In the genomic region with DNA sequence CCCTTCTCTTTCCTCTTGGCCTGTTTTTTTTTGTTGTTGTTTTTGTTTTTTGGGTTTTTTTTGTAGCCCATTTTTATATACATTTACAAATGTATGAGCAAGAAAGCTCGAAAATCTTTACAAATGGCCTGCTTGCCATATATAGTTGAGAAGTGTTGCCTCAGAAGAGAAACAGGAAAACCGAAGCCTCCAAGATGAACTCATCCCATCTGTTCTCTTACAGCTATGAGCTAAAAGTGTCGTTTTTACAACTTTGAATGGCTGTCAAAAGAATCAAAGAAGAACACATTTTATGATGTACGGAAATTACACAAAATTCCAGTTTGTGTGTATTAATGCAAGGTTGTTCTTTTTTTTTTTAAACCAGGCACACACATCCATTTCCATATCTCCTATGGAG, we compare ENCODE assay signal across 22 mouse cellular contexts.
A peak's percentile ranks its signal among the peaks of the same experiment; 100 is the strongest.
DNase-seq lines count a peak whose midpoint lies in the region; ATAC-seq and TF ChIP-seq lines count a peak whose summit lies in the region.
"Had no signal": no experiment of that assay in that cellular context is flagged by ENCODE, and none has a peak within 500 bp of the region (broad histone marks: within the 10 kb centered on the region; RNA-seq: fewer than 3 reads in every experiment).

No protein-coding gene starts in this region.

- no peaks in the 10 kb centered on the region for H3K27me3 ChIP-seq in liver, embryonic 12.5 days (replicated peaks)
- H3K27me3 ChIP-seq: heart, embryonic 13.5 days had no signal

- no peak for TF ChIP-seq CTCF in brain, embryonic 14.5 days (IDR thresholded peaks at IDR 0.05; ENCODE audit: borderline replicate concordance, extremely low read depth, insufficient read depth, insufficient read length)

- H3K4me3 ChIP-seq in liver, embryonic 12.5 days = no peak overlapping the region
- H3K4me3 ChIP-seq: forebrain, embryonic 10.5 days; heart, adult 2 months; heart, embryonic 10.5 days; heart, embryonic 13.5 days had no signal

- no peaks in the 10 kb centered on the region for H3K4me1 ChIP-seq in liver, embryonic 12.5 days
- H3K4me1 ChIP-seq: forebrain, embryonic 10.5 days; heart, embryonic 10.5 days; heart, embryonic 13.5 days had no signal

- no peaks in the 10 kb centered on the region for H3K36me3 ChIP-seq in liver, embryonic 12.5 days
- H3K36me3 ChIP-seq: forebrain, embryonic 10.5 days; heart, embryonic 10.5 days; heart, embryonic 13.5 days had no signal

- no peak overlapping the region for H3K4me2 ChIP-seq in liver, embryonic 12.5 days
- H3K4me2 ChIP-seq: heart, embryonic 13.5 days; hindbrain, embryonic 14.5 days had no signal

- WGBS in liver, embryonic 12.5 days (ENCODE audit: insufficient replicate concordance) = 68% methylated on average over 4 of the region's 4 CpGs

- H3K9me3 ChIP-seq in liver, embryonic 12.5 days (replicated peaks) = no peaks in the 10 kb centered on the region
- H3K9me3 ChIP-seq: forebrain, embryonic 10.5 days; heart, embryonic 10.5 days; heart, embryonic 13.5 days had no signal

- DNase-seq in frontal cortex, postnatal 14 days (ENCODE audit: low spot score in 2 of 2) = no peak
- DNase-seq in brain, adult 2 months (ENCODE audit: low read depth, low spot score) = peak; percentile 61
- peak; percentile 51 for DNase-seq in brain, embryonic 14.5 days (ENCODE audit: low read depth)
- no peak for DNase-seq in ovary, postnatal 10 days (ENCODE audit: low spot score)
- DNase-seq: adrenal gland, adult 8-10 months; adrenal gland, postnatal 25 days; cerebellum, adult 11-12 months; cerebellum, adult 9-10 months; gastrocnemius, postnatal 10 days; gastrocnemius, postnatal 36 days; heart, adult 2 months; heart, postnatal 4 days had no signal

- no peak overlapping the region for H3K9ac ChIP-seq in liver, embryonic 12.5 days
- H3K9ac ChIP-seq: heart, embryonic 13.5 days; hindbrain, embryonic 14.5 days had no signal

- H3K27ac ChIP-seq in liver, embryonic 12.5 days = no peak overlapping the region
- H3K27ac ChIP-seq: forebrain, embryonic 10.5 days; heart, adult 2 months; heart, embryonic 10.5 days; heart, embryonic 13.5 days; hindbrain, embryonic 14.5 days; hindbrain, postnatal 0 days had no signal

- no peak for TF ChIP-seq POLR2A in brain, embryonic 14.5 days (IDR thresholded peaks at IDR 0.05; ENCODE audit: borderline replicate concordance, extremely low read depth, insufficient read depth, insufficient read length, poor library complexity, severe bottlenecking)

- ATAC-seq in frontal cortex, adult (ENCODE audit: low TSS enrichment) = peak; percentile 97
- ATAC-seq in liver, embryonic 12.5 days = no peak
- ATAC-seq: activated CD4-positive, CD25-positive, alpha-beta regulatory T cell, adult 4 months; hindbrain, postnatal 0 days; inflammation-experienced regulatory T-cells, adult 6 months; intestine, embryonic 16.5 days had no signal

Comparison
In these comparisons a context has a peak if more than half of its experiments do, and no peak if none do; other contexts are left out.
1. DNase-seq: peak in brain, adult 2 months (single experiment) and brain, embryonic 14.5 days (single experiment); none in frontal cortex, postnatal 14 days (0 of 2) and ovary, postnatal 10 days (single experiment).